Mouse (Mus musculus) erythroid progenitor cell, adult 5-6 weeks (primary cell): ENCODE measurements around the gene Pnmal1. TPM values are rescaled to one million over a fixed set of nuclear protein-coding genes. Genes with fewer than 3 reads are reported as not detected.
A peak's percentile ranks its signal among the peaks of the same experiment; 100 is the strongest.

ENCODE experiments used
- ATAC-seq: replicated peaks from 2 replicates; pipeline ENCODE4 v1.8.0; 2016; ENCODE audit warnings: moderate number of reproducible peaks, mild to moderate bottlenecking, moderate TSS enrichment, inconsistent platforms; ENCODE audit not compliant: poor library complexity, low FRiP score, severe bottlenecking
- total RNA-seq, 2 experiments: library from RNA; stranded (forward) in 1 of 2; stranded (reverse) in 1 of 2; fragments of 150-400 nt in 1 of 2; fragments of 186-747, 209-891 nt in 1 of 2; gene quantifications; 2 replicates each; pipeline versions ENCODE4 v1.2.3 to v1.2.4; 2015 to 2017; ENCODE audit warnings: low replicate concordance in 2 of 2

Pnmal1 gene
- total RNA-seq, 2 experiments from 2014 or later = not detected

- no peak for ATAC-seq
Measured at GRCm38 (mm10) chr7:16992451-16992807, 33.0 kb downstream of the Pnmal1 start, which contains the start of gene Ccdc8. Gene Ccdc8, plus strand, starts transcription at chr7:16992708.

GRCm38 (mm10) chr7:16993651-16994399 is 34.3 kb downstream of the Pnmal1 start:
- no peak for ATAC-seq

DNA sequence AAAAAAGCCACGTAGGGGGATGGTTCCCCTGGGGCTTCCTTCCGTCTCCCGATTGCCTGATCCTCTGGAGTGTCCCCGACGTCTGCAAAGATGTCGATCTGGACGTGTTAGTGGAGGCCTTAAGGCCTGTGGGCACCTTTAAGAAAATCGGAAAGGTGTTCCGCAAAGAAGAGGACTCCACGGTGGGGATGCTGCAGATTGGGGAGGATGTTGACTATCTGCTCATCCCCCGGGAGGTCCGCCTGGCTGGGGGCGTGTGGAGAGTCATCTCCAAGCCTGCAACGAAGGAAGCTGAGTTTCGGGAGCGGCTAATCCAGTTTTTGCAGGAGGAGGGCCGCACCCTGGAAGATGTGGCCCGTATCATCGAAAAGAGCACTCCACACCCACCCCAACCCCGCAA is 34.9 kb downstream of the Pnmal1 start:
- no peak for ATAC-seq

DNA sequence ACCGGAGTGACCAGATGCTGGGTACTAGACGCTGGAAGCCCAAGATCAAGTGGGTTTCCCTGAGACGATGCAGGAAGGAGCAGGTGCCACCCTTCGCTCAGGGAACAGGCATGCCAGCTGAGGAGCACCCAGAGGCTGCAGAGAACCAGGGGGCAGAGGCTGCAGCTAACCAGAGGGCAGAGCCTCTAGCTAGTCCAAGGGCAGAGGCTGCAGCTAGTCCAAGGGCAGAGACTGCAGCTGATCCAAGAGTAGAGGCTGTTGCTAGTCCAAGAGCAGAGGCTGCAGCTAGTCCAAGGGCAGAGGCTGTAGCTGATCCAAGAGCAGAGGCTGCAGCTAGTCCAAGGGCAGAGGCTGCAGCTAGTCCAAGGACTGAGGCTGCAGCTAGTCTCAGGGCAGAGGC is 35.9 kb downstream of the Pnmal1 start:
- ATAC-seq = no peak

- peak; percentile 35; the same call in 1 of the 2 replicates for ATAC-seq
Measured at GRCm38 (mm10) chr7:16999233-16999632, 39.8 kb downstream of the Pnmal1 start.

- peak; percentile 70 for ATAC-seq
Measured at GRCm38 (mm10) chr7:16999650-17000049, 40.2 kb downstream of the Pnmal1 start.

DNA sequence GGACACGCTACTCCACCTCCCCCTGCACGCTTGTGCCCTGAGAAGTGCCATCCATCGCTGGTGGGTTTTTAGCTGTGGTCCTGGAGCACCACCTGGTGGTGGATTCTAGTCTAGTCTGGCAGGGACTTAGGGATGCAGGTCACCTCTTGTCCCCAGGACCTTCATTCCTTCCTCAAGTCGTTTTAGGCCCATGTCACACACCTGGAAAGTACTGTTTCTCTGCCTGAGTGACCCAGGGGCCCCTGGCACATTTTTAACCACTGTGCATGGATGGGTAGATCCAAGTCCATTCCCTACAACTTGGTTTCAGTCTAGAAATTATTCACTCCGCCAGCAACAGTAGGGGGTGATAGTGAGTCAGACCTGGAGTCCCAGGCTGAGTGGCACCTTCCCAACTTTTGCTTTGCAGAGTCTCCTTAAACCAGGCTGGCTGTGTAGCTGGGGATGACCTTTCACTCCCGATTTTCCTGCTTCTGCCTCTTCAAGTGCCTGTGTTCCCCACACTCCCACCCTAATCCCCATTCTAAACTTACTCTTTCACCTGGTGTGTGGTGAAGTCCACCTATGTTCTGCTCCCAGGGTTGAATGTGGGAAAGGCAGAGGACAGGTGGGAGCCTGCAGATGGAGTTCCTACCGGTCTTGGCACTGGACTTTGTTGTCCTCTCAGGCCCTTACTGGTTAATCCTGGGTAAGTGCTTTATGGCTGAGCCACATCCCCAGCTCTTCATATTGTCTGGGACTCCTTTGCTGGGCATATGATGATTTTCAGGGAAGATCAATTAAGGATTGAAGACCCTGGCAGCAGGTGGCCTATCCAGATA is 43.1 kb downstream of the Pnmal1 start:
- no peak for ATAC-seq

GRCm38 (mm10) chr7:17003230-17003960 is 43.9 kb downstream of the Pnmal1 start:
- ATAC-seq = no peak

DNA sequence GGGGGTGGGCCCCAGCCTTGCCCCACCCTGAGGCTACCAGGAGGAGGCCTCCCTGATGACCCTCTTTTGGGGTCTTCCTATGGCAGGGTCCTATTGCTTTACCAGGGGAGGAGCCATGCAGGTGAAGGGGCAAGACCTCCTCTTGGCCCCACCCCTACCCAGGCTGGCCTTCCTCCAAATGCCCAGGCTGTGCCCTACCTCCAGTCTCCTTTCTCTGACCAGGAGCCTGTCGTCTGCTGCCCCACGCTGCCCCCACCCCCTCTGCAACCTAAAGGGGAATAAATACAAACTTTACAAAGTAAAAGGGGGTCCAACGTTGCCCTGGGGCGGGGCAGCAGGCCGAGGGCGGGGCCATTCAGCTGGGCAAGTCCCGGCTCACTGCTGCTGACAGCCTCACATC is 45.2 kb downstream of the Pnmal1 start:
- no peak for ATAC-seq

- ATAC-seq = no peak
Measured at GRCm38 (mm10) chr7:17007300-17007699, 47.8 kb downstream of the Pnmal1 start.

DNA sequence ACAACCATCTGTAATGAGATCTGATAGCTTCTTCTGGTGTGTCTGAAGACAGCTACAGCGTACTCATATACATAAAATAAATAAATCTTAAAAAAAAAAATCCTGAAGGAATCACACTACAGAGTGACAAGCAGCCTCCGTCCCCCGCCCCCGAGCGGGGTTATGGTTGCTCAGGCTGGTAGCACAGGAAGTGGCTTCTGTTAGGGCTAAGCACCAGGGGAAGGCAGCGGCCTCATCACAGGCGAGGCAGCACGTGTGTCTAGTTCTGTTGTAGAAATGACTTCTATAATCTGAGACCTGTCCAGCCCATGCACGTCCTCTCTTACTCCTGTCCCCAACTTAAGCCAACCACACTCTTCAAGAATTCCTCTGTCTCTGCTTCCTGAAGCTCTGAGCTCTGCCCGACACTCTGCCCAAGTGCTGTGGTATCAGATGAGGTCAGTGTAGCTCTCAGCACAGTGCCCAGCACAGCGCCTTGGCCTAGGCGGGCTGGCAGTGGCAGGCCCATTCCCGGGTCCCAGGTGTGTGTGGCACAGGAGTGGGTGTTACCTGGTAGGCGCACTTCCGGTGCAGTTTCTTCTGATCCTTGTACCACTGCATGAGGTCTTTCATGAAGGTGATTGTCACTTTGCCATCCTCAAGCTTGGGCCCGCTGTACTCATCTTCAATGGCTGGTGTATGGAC is 50.0 kb downstream of the Pnmal1 start:
- ATAC-seq = no peak

DNA sequence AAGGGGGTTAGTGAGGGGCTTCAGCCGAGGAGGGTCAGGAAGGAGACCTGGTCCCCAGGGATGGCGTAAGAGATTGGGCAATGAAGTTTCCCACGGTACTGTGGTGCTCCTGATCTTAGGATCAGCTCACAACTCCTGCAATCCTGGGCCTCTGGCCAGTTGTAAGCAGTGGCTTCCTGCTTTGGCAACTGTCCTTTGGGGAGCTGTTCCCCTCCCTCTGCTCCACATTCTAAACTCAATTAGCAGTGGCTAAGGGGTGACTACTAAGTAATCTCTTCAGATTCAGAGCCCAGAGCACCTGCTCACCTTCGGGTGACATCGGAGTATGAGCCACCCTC is 50.5 kb downstream of the Pnmal1 start:
- no peak for ATAC-seq

GRCm38 (mm10) chr7:17011909-17012590 is 52.6 kb downstream of the Pnmal1 start:
- no peak for ATAC-seq

Other genes starting within 250 kb of the Pnmal1 start
- gene Ceacam9, start 237.8 kb upstream of the Pnmal1 start, total RNA-seq (2015; ENCODE audit: low replicate concordance) = not detected in 2 replicates
- not detected in 2 replicates for gene Ceacam9, start 237.8 kb upstream of the Pnmal1 start, total RNA-seq (2017; ENCODE audit: low replicate concordance)
- 74.2 and 106 TPM in 2 replicates for gene Ap2s1, start 221.3 kb upstream of the Pnmal1 start, total RNA-seq (2015; ENCODE audit: low replicate concordance)
- gene Ap2s1, start 221.3 kb upstream of the Pnmal1 start, total RNA-seq (2017; ENCODE audit: low replicate concordance) = 27.9 and 47.0 TPM in 2 replicates
- 596 and 609 TPM in 2 replicates for gene Slc1a5, start 178.3 kb upstream of the Pnmal1 start, total RNA-seq (2015; ENCODE audit: low replicate concordance)
- gene Slc1a5, start 178.3 kb upstream of the Pnmal1 start, total RNA-seq (2017; ENCODE audit: low replicate concordance) = 412 and 455 TPM in 2 replicates
- 75.0 and 87.2 TPM in 2 replicates for gene Strn4, start 143.8 kb upstream of the Pnmal1 start, total RNA-seq (2015; ENCODE audit: low replicate concordance)
- gene Strn4, start 143.8 kb upstream of the Pnmal1 start, total RNA-seq (2017; ENCODE audit: low replicate concordance) = 76.9 and 128 TPM in 2 replicates
- gene Fkrp, start 142.9 kb upstream of the Pnmal1 start, total RNA-seq (2015; ENCODE audit: low replicate concordance) = 6.5 and 7.5 TPM in 2 replicates
- 4.9 and 19.6 TPM in 2 replicates for gene Fkrp, start 142.9 kb upstream of the Pnmal1 start, total RNA-seq (2017; ENCODE audit: low replicate concordance)
- 8.3 and 18.4 TPM in 2 replicates for gene Prkd2, start 116.8 kb upstream of the Pnmal1 start, total RNA-seq (2015; ENCODE audit: low replicate concordance)
- 3.8 and 4.9 TPM in 2 replicates for gene Prkd2, start 116.8 kb upstream of the Pnmal1 start, total RNA-seq (2017; ENCODE audit: low replicate concordance)
- gene Dact3, start 84.4 kb upstream of the Pnmal1 start, total RNA-seq (2015; ENCODE audit: low replicate concordance) = not detected in 2 replicates
- not detected in 2 replicates for gene Dact3, start 84.4 kb upstream of the Pnmal1 start, total RNA-seq (2017; ENCODE audit: low replicate concordance)
- gene Gng8, start 67.9 kb upstream of the Pnmal1 start, total RNA-seq (2015; ENCODE audit: low replicate concordance) = not detected in 2 replicates
- not detected in 2 replicates for gene Gng8, start 67.9 kb upstream of the Pnmal1 start, total RNA-seq (2017; ENCODE audit: low replicate concordance)
- 0.36 and 6.7 TPM in 2 replicates for gene Ptgir, start 53.2 kb upstream of the Pnmal1 start, total RNA-seq (2015; ENCODE audit: low replicate concordance)
- gene Ptgir, start 53.2 kb upstream of the Pnmal1 start, total RNA-seq (2017; ENCODE audit: low replicate concordance) = 1.9 and 2.0 TPM in 2 replicates
- 131 and 141 TPM in 2 replicates for gene Calm3, start 35.6 kb upstream of the Pnmal1 start, total RNA-seq (2015; ENCODE audit: low replicate concordance)
- gene Calm3, start 35.6 kb upstream of the Pnmal1 start, total RNA-seq (2017; ENCODE audit: low replicate concordance) = 258 and 325 TPM in 2 replicates
- not detected in 2 replicates for gene Pnmal2, start 15.0 kb upstream of the Pnmal1 start, total RNA-seq (2015; ENCODE audit: low replicate concordance)
- gene Pnmal2, start 15.0 kb upstream of the Pnmal1 start, total RNA-seq (2017; ENCODE audit: low replicate concordance) = not detected in 2 replicates
- 0.72 TPM in 1 of 2 replicates, not detected in the other for gene Gm42372, start 23.4 kb downstream of the Pnmal1 start, total RNA-seq (2015; ENCODE audit: low replicate concordance)
- 0.13 and 0.53 TPM in 2 replicates for gene Gm42372, start 23.4 kb downstream of the Pnmal1 start, total RNA-seq (2017; ENCODE audit: low replicate concordance)
- not detected in 2 replicates for gene Ccdc8, start 33.0 kb downstream of the Pnmal1 start, total RNA-seq (2015; ENCODE audit: low replicate concordance)
- gene Ccdc8, start 33.0 kb downstream of the Pnmal1 start, total RNA-seq (2017; ENCODE audit: low replicate concordance) = not detected in 2 replicates
- 22.6 and 26.3 TPM in 2 replicates for gene Ppp5c, start 68.2 kb downstream of the Pnmal1 start, total RNA-seq (2015; ENCODE audit: low replicate concordance)
- 20.7 and 20.9 TPM in 2 replicates for gene Ppp5c, start 68.2 kb downstream of the Pnmal1 start, total RNA-seq (2017; ENCODE audit: low replicate concordance)
- 1.4 TPM in 1 of 2 replicates, not detected in the other for gene Hif3a, start 102.7 kb downstream of the Pnmal1 start, total RNA-seq (2015; ENCODE audit: low replicate concordance)
- 0.13 TPM in 1 of 2 replicates, not detected in the other for gene Hif3a, start 102.7 kb downstream of the Pnmal1 start, total RNA-seq (2017; ENCODE audit: low replicate concordance)
- gene Psg16, start 114.4 kb downstream of the Pnmal1 start, total RNA-seq (2015; ENCODE audit: low replicate concordance) = 0.72 TPM in 1 of 2 replicates, not detected in the other
- gene Psg16, start 114.4 kb downstream of the Pnmal1 start, total RNA-seq (2017; ENCODE audit: low replicate concordance) = not detected in 2 replicates
- gene Ceacam3, start 190.6 kb downstream of the Pnmal1 start, total RNA-seq (2015; ENCODE audit: low replicate concordance) = not detected in 2 replicates
- gene Ceacam3, start 190.6 kb downstream of the Pnmal1 start, total RNA-seq (2017; ENCODE audit: low replicate concordance) = not detected in 2 replicates
- gene Psg29, start 243.8 kb downstream of the Pnmal1 start, total RNA-seq (2015; ENCODE audit: low replicate concordance) = not detected in 2 replicates
- gene Psg29, start 243.8 kb downstream of the Pnmal1 start, total RNA-seq (2017; ENCODE audit: low replicate concordance) = not detected in 2 replicates